Mouse (Mus musculus) liver, embryonic 16.5 days (tissue): Measurements from ENCODE around the gene Vars. TPM values are rescaled to one million over a fixed set of nuclear protein-coding genes. Genes with fewer than 3 reads are reported as not detected.
A peak's percentile ranks its signal among the peaks of the same experiment; 100 is the strongest.

Source experiments
- ATAC-seq: fragments of 200-750 bp; cut with Nextera tagmentation; 2 replicates; pipeline ENCODE4 v1.8.0; 2017; ENCODE audit warnings: low read depth, mild to moderate bottlenecking, moderate number of reproducible peaks, moderate library complexity
- H3K27ac ChIP-seq: fragments of 300-500 bp; sonication (generic); 2 replicates; pipeline ENCODE4 v1.5.1; 2014; ENCODE audit warnings: mild to moderate bottlenecking, low read length
- H3K27me3 ChIP-seq: fragments of 300-500 bp; sonication (generic); 2 replicates; pipeline ENCODE4 v1.6.1; 2014; ENCODE audit warnings: low read depth, low read length, mixed read lengths; ENCODE audit not compliant: control insufficient read depth, insufficient read depth
- H3K36me3 ChIP-seq: fragments of 300-500 bp; sonication (generic); 2 replicates; pipeline ENCODE4 v1.6.1; 2014; ENCODE audit warnings: mild to moderate bottlenecking; ENCODE audit not compliant: control insufficient read depth, insufficient read depth
- H3K4me1 ChIP-seq: fragments of 300-500 bp; sonication (generic); 2 replicates; pipeline ENCODE4 v1.6.1; 2014; ENCODE audit warnings: low read depth, low read length, mixed read lengths; ENCODE audit not compliant: control insufficient read depth
- H3K4me2 ChIP-seq: fragments of 300-500 bp; sonication (generic); 2 replicates; pipeline ENCODE4 v1.6.1; 2014; ENCODE audit warnings: low read depth, low read length, mixed read lengths
- H3K4me3 ChIP-seq: fragments of 300-500 bp; sonication (generic); 2 replicates; pipeline ENCODE4 v1.5.1; 2014; ENCODE audit warnings: low read depth, mild to moderate bottlenecking, low read length
- H3K9ac ChIP-seq: fragments of 300-500 bp; sonication (generic); 2 replicates; pipeline ENCODE4 v1.6.1; 2014; ENCODE audit warnings: low read depth, low read length
- H3K9me3 ChIP-seq: fragments of 300-500 bp; sonication (generic); replicated peaks from 2 replicates; pipeline ENCODE4 v1.6.1; 2016; ENCODE audit warnings: low read length; ENCODE audit not compliant: control insufficient read depth
- WGBS: fragments of 180-500 bp; shearing (Covaris S2); extraction: QIAGEN DNeasy Blood & Tissue Kit; methylation state at CpG from one replicate; pipeline ENCODE4 v1.1.7; 2014; ENCODE audit not compliant: insufficient replicate concordance; 5-methylcytosine and 5-hydroxymethylcytosine counted together
- polyA plus RNA-seq: library from polyadenylated mRNA; unstranded; fragments of >200 nt; fragmentation: Nextera tagmentation; extraction: Ambion mirVana; gene quantifications from 2 replicates; pipeline ENCODE4 v1.2.1, GENCODE M21; 2015

The Vars gene
- polyA plus RNA-seq, 1 experiment from 2014 or later: 90.1 TPM

GRCm38 (mm10) chr17:35024261-35024660, 23.5 kb downstream of the Vars start:
- Histone ChIP-seq H3K27ac (no peak overlapping the region), H3K36me3 (no peaks in the 10 kb centered on the region), H3K4me1 (peaks cover 36% of the 10 kb centered on the region), H3K9me3 (no peaks in the 10 kb centered on the region), H3K4me3 (no peak overlapping the region), H3K4me2 (no peak overlapping the region), H3K9ac (no peak overlapping the region), H3K27me3 (no peaks in the 10 kb centered on the region)
- ATAC-seq: no peak
- WGBS: 47% methylated on average over 13 of the region's 13 CpGs

GRCm38 (mm10) chr17:35024691-35025488, 24.1 kb downstream of the Vars start:
- Histone ChIP-seq H3K4me3 (no peak overlapping the region), H3K4me2 (no peak overlapping the region), H3K27ac (no peak overlapping the region), H3K9me3 (no peaks in the 10 kb centered on the region), H3K4me1 (peaks cover 36% of the 10 kb centered on the region), H3K36me3 (no peaks in the 10 kb centered on the region), H3K27me3 (no peaks in the 10 kb centered on the region), H3K9ac (no peak overlapping the region)
- 39% methylated on average over 8 of the region's 10 CpGs for WGBS
- ATAC-seq: no peak

GRCm38 (mm10) chr17:35026206-35026605, 25.4 kb downstream of the Vars start:
- H3K27ac ChIP-seq: no peak overlapping the region
- no peak overlapping the region for H3K9ac ChIP-seq
- no peak overlapping the region for H3K4me2 ChIP-seq
- no peaks in the 10 kb centered on the region for H3K27me3 ChIP-seq
- H3K9me3 ChIP-seq: no peaks in the 10 kb centered on the region
- no peak for ATAC-seq
- 72% methylated on average over 5 of the region's 5 CpGs for WGBS
- peaks cover 32% of the 10 kb centered on the region for H3K4me1 ChIP-seq
- H3K4me3 ChIP-seq: no peak overlapping the region
- H3K36me3 ChIP-seq: no peaks in the 10 kb centered on the region

- Histone ChIP-seq H3K9ac (no peak within 1 kb of the TSS), H3K36me3 (no peaks in the 10 kb centered on the region), H3K27ac (no peak within 1 kb of the TSS), H3K4me3 (no peak within 1 kb of the TSS), H3K27me3 (no peaks in the 10 kb centered on the region), H3K4me2 (no peak within 1 kb of the TSS), H3K4me1 (peaks cover 31% of the 10 kb centered on the region), H3K9me3 (no peaks in the 10 kb centered on the region)
- 49% methylated on average over 13 of the region's 13 CpGs for WGBS
- ATAC-seq: no peak
Measured at GRCm38 (mm10) chr17:35027277-35028068, 26.7 kb downstream of the Vars start, which contains the start of gene Sapcd1. Gene Sapcd1 (minus strand): TSS chr17:35028016.

- no peaks in the 10 kb centered on the region for H3K36me3 ChIP-seq
- no peak overlapping the region for H3K4me2 ChIP-seq
- H3K9me3 ChIP-seq: no peaks in the 10 kb centered on the region
- no peak overlapping the region for H3K4me3 ChIP-seq
- ATAC-seq: no peak
- no peaks in the 10 kb centered on the region for H3K27me3 ChIP-seq
- 63% methylated on average over 2 of the region's 2 CpGs for WGBS
- peaks cover 24% of the 10 kb centered on the region for H3K4me1 ChIP-seq
- H3K27ac ChIP-seq: no peak overlapping the region
- H3K9ac ChIP-seq: no peak overlapping the region
Measured at GRCm38 (mm10) chr17:35028315-35028714, 27.5 kb downstream of the Vars start.

GRCm38 (mm10) chr17:35029691-35030532, 29.1 kb downstream of the Vars start:
- no peak overlapping the region for H3K9ac ChIP-seq
- no peak for ATAC-seq

GRCm38 (mm10) chr17:35031272-35031671, 30.5 kb downstream of the Vars start:
- H3K4me1 ChIP-seq: peaks cover 15% of the 10 kb centered on the region
- H3K4me3 ChIP-seq: no peak overlapping the region
- H3K27me3 ChIP-seq: no peaks in the 10 kb centered on the region
- no peak overlapping the region for H3K4me2 ChIP-seq
- no peaks in the 10 kb centered on the region for H3K36me3 ChIP-seq
- ATAC-seq: no peak
- no peaks in the 10 kb centered on the region for H3K9me3 ChIP-seq
- no peak overlapping the region for H3K9ac ChIP-seq
- 85% methylated on average over 11 of the region's 11 CpGs for WGBS
- H3K27ac ChIP-seq: no peak overlapping the region

More at GRCm38 (mm10) chr17:35029691-35030532, 29.1 kb downstream of the Vars start:
- Histone ChIP-seq H3K9me3 (no peaks in the 10 kb centered on the region), H3K36me3 (no peaks in the 10 kb centered on the region), H3K4me1 (peaks cover 15% of the 10 kb centered on the region), H3K4me2 (no peak overlapping the region), H3K27me3 (no peaks in the 10 kb centered on the region), H3K27ac (no peak overlapping the region), H3K4me3 (no peak overlapping the region)
- WGBS: 31% methylated on average over 19 of the region's 19 CpGs

- H3K36me3 ChIP-seq: no peaks in the 10 kb centered on the region
Measured at GRCm38 (mm10) chr17:35031880-35032279, 31.1 kb downstream of the Vars start.

More at GRCm38 (mm10) chr17:35031880-35032279, 31.1 kb downstream of the Vars start:
- H3K4me2 ChIP-seq: no peak overlapping the region
- H3K9ac ChIP-seq: no peak overlapping the region
- no peaks in the 10 kb centered on the region for H3K27me3 ChIP-seq
- WGBS: 67% methylated on average over 7 of the region's 7 CpGs
- ATAC-seq: 0 out of 2 replicates have a peak, but pooled peaks have one; percentile 44
- H3K4me3 ChIP-seq: no peak overlapping the region
- no peaks in the 10 kb centered on the region for H3K9me3 ChIP-seq
- H3K27ac ChIP-seq: no peak overlapping the region
- peaks cover 15% of the 10 kb centered on the region for H3K4me1 ChIP-seq
